Mouse (Mus musculus) embryonic facial prominence, embryonic 11.5 days (tissue): ENCODE results near the gene Gpr139. TPM values are rescaled to one million over a fixed set of nuclear protein-coding genes. Genes with fewer than 3 reads are reported as not detected.

Experiments used
- ATAC-seq: fragments of 200-750 bp; cut with Nextera tagmentation; replicated peaks from 2 replicates; pipeline ENCODE4 v1.8.0; 2017; ENCODE audit warnings: low read depth; ENCODE audit not compliant: insufficient number of reproducible peaks, low FRiP score, low TSS enrichment
- DNase-seq: peaks from one replicate; pipeline ENCODE4 v3.0.0-alpha.2; 2015; ENCODE audit warnings: low spot score
- H3K27ac ChIP-seq: fragments of 300-500 bp; sonication (generic); replicated peaks from 2 replicates; pipeline ENCODE4 v1.5.1; 2014; ENCODE audit warnings: mild to moderate bottlenecking, low read depth, low read length, control low read depth
- H3K27me3 ChIP-seq: fragments of 300-500 bp; sonication (generic); 2 replicates; pipeline ENCODE4 v1.6.1; 2014; ENCODE audit warnings: mild to moderate bottlenecking, low read length, moderate library complexity, mixed read lengths; ENCODE audit not compliant: control insufficient read depth, insufficient read depth
- H3K36me3 ChIP-seq: fragments of 300-500 bp; sonication (generic); replicated peaks from 2 replicates; pipeline ENCODE4 v1.6.1; 2014; ENCODE audit warnings: low read depth, mild to moderate bottlenecking, low read length, moderate library complexity, mixed read lengths; ENCODE audit not compliant: control insufficient read depth, insufficient read depth
- H3K4me1 ChIP-seq: fragments of 300-500 bp; sonication (generic); 2 replicates; pipeline ENCODE4 v1.6.1; 2014; ENCODE audit warnings: low read length, mixed read lengths; ENCODE audit not compliant: control insufficient read depth, insufficient read depth
- H3K4me2 ChIP-seq: fragments of 300-500 bp; sonication (generic); 2 replicates; pipeline ENCODE4 v1.6.1; 2014; ENCODE audit warnings: low read depth, mild to moderate bottlenecking, control low read depth, low read length, moderate library complexity
- H3K4me3 ChIP-seq: fragments of 300-500 bp; sonication (generic); 2 replicates; pipeline ENCODE4 v1.5.1; 2014; ENCODE audit warnings: low read depth, low read length, control low read depth
- H3K9ac ChIP-seq: fragments of 300-500 bp; sonication (generic); replicated peaks from 2 replicates; pipeline ENCODE4 v1.6.1; 2014; ENCODE audit warnings: mild to moderate bottlenecking, control low read depth, low read length
- H3K9me3 ChIP-seq: fragments of 300-500 bp; sonication (generic); replicated peaks from 2 replicates; pipeline ENCODE4 v1.6.1; 2016; ENCODE audit warnings: mild to moderate bottlenecking, low read length, inconsistent platforms, mixed read lengths; ENCODE audit not compliant: control insufficient read depth
- WGBS: fragments of 180-500 bp; shearing (Covaris S2); extraction: QIAGEN DNeasy Blood & Tissue Kit; methylation state at CpG from one replicate; pipeline ENCODE4 v1.1.7; 2014; 5-methylcytosine and 5-hydroxymethylcytosine counted together
- polyA plus RNA-seq: library from polyadenylated mRNA; unstranded; fragments of >200 nt; fragmentation: Nextera tagmentation; extraction: Ambion mirVana; gene quantifications from 2 replicates; pipeline ENCODE4 v1.2.1, GENCODE M21; 2014

Gpr139 gene
- polyA plus RNA-seq: 0.53 and 0.54 TPM in 2 replicates

DNA sequence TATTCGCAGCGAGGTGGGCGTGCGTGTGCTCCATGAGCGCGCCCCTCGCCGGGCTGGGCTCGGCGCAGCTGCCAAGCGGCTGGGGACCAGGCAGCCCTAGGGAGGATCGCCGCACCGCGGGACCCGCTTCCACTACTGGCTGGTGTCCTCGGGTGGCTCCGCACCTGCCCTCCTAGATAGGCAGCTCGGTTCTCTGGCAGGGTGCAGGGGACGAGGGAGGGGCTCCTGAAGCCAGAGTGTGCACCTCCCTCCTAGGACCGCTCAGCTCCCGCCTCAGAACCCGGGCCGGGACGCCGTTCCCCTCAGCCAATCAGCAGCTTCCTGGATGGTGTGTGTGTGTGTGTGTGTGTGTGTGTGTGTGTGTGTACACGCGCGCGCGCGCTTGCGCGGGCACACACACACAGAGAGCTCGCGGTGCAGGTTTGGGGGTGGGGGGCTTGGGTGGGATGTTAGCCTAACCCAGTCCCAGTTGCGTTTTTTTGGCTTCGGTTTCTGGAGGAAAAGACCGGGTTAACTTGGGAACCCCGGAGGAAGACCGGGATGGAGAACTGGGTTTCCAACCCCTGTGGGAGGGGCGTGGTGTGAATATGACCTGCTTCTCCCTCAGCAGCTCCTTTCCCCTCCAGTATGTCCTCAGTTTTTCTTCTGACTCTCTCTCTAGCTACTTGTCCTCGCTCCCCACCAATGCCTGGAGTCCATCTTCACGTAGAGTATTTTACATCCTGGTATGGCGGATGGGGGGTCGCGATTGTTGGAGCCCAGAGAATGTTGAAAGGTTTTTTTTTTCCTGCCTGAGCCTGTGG lies at the start of gene Gpr139:
Gpr139 (minus strand) TSS at position 263 of the 803 bp plus-strand sequence.
- peaks cover 31% of the 10 kb centered on the region for H3K27me3 ChIP-seq
- H3K4me3 ChIP-seq: peak within 1 kb of the TSS; percentile 46
- WGBS: under 1% methylated on average over 45 of the region's 47 CpGs
- no peak within 1 kb of the TSS for H3K27ac ChIP-seq
- peak within 1 kb of the TSS; percentile 88 for H3K4me2 ChIP-seq
- H3K4me1 ChIP-seq: no peaks in the 10 kb centered on the region
- no peaks in the 10 kb centered on the region for H3K9me3 ChIP-seq
- ATAC-seq (peak; percentile 90), DNase-seq (peak; percentile 58)
- H3K9ac ChIP-seq: peak within 1 kb of the TSS; percentile 18; the same call in 1 of the 2 replicates
- no peaks in the 10 kb centered on the region for H3K36me3 ChIP-seq

DNA sequence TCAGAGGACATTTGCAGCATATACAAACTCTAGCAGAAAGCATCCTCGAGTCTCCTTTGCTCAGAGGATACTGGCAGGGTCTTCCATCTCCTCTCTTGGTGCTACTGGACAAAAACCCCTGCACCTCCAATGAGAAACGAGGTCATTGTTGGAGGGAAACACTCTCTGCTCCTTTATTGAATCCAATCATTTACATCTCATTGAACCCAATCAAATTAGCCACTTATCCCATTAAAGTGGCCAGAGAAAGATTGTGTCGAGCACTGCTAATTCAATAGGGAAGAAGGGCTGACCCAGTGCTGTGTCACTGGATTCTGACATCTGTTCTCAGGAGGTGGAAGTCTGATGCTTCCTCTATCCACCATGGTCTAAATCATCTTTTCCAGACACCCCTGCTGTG lies 46.6 kb upstream of the Gpr139 start:
- no peaks in the 10 kb centered on the region for H3K9me3 ChIP-seq
- H3K4me1 ChIP-seq: no peaks in the 10 kb centered on the region
- DNase-seq: no peak
- no peak overlapping the region for H3K9ac ChIP-seq
- no peak overlapping the region for H3K27ac ChIP-seq
- H3K4me3 ChIP-seq: no peak overlapping the region
- no peaks in the 10 kb centered on the region for H3K27me3 ChIP-seq
- WGBS: 50% methylated on average over 3 of the region's 3 CpGs
- H3K4me2 ChIP-seq: no peak overlapping the region
- ATAC-seq: no peak
- no peaks in the 10 kb centered on the region for H3K36me3 ChIP-seq

DNA sequence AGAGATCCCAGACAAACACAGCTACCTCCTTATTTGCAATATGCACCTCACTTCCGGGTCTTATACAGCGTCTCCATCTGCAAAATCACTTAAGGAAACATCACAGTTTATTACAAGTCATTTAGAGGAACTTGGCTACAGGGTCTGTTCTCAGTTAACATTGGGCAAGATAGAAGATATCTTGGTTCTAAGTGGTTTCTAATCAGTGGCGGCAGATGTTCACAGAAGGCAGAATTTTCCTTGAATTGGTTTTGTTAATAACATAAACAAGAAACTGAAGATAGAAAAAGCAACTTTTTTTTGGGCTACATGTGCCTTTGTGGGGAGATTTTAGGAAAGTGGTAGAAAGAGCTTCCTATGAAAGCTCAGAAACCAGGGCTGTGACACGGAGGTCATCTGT lies 38.3 kb upstream of the Gpr139 start:
- 94% methylated on average over 4 of the region's 4 CpGs for WGBS
- no peak for DNase-seq
- Histone ChIP-seq H3K4me2 (no peak overlapping the region), H3K4me3 (no peak overlapping the region), H3K27ac (no peak overlapping the region), H3K4me1 (no peaks in the 10 kb centered on the region), H3K9me3 (no peaks in the 10 kb centered on the region), H3K9ac (no peak overlapping the region), H3K27me3 (no peaks in the 10 kb centered on the region), H3K36me3 (no peaks in the 10 kb centered on the region)
- no peak for ATAC-seq

DNA sequence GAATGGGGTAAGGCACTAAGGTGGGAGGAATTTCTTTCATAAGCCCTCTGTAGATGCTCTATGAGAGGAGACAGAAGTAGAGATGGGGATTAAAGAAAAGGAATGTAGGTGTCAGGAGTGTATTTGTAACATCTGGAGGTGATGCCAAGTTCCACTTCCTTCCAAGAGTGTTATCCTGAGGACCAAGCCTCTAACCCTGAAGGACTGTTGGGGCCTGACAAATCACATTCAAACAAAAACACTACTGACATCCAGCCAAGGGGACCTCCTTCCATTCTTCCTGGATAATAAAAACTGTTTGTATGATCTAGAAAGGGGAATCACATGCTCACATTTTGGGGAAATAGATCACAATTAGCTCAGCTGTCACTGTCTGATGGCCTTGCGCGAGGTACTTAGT lies 34.7 kb upstream of the Gpr139 start:
- no peak for ATAC-seq
- Histone ChIP-seq H3K4me1 (no peaks in the 10 kb centered on the region), H3K36me3 (no peaks in the 10 kb centered on the region), H3K9ac (no peak overlapping the region), H3K9me3 (no peaks in the 10 kb centered on the region), H3K27ac (no peak overlapping the region), H3K27me3 (no peaks in the 10 kb centered on the region), H3K4me2 (no peak overlapping the region), H3K4me3 (no peak overlapping the region)
- WGBS: 93% methylated on average over 2 of the region's 2 CpGs
- no peak for DNase-seq

DNA sequence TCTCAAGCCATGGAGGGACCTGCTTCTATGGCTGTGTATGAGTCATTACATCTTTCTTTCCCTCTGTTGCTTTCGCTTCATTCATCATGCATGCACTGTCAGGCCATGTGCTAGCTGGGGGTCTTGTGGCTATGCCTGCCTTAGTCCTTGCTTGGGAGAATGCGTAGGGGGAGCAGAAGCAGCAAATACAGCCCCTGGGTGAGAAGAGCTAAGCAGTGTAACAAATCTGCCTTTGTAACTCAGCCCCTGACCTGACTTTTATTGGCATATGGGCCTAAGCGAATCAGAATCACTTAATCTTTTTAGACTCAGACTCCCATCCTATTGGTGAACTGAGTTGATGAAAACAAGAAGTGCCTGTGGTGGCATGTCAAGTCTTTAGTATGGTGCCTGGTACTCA lies 22.8 kb upstream of the Gpr139 start:
- H3K4me3 ChIP-seq: no peak overlapping the region
- no peak overlapping the region for H3K27ac ChIP-seq
- ATAC-seq (no peak), DNase-seq (no peak)
- no peak overlapping the region for H3K4me2 ChIP-seq
- no peak overlapping the region for H3K9ac ChIP-seq
- 75% methylated on average over 3 of the region's 3 CpGs for WGBS
- H3K4me1 ChIP-seq: no peaks in the 10 kb centered on the region
- H3K9me3 ChIP-seq: no peaks in the 10 kb centered on the region
- H3K36me3 ChIP-seq: no peaks in the 10 kb centered on the region
- H3K27me3 ChIP-seq: no peaks in the 10 kb centered on the region

DNA sequence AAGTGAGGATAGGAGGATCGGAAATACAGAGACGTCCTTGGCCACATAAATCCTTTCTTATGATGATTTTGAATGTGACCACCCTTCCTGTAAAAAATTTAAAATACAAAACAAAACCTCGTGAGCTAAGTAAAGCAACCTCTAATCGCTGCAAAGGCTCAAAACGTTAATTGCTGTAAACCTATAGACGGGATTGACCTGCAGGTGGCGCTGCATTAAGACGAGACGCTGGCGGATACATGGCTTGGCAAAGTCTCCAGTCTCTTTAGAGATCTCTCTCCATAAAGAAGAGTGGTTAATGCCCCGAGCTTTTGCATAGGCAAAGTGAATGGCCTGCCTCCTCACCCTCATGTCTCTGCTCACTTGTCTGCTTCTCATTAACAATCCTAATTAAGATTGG lies 2.0 kb upstream of the Gpr139 start:
- Histone ChIP-seq H3K9ac (no peak overlapping the region), H3K9me3 (no peaks in the 10 kb centered on the region), H3K27me3 (peaks cover 31% of the 10 kb centered on the region), H3K4me1 (no peaks in the 10 kb centered on the region), H3K36me3 (no peaks in the 10 kb centered on the region), H3K27ac (no peak overlapping the region), H3K4me3 (no peak overlapping the region), H3K4me2 (no peak overlapping the region)
- ATAC-seq: no peak
- 13% methylated on average over 11 of the region's 11 CpGs for WGBS
- peak; percentile 58 for DNase-seq

DNA sequence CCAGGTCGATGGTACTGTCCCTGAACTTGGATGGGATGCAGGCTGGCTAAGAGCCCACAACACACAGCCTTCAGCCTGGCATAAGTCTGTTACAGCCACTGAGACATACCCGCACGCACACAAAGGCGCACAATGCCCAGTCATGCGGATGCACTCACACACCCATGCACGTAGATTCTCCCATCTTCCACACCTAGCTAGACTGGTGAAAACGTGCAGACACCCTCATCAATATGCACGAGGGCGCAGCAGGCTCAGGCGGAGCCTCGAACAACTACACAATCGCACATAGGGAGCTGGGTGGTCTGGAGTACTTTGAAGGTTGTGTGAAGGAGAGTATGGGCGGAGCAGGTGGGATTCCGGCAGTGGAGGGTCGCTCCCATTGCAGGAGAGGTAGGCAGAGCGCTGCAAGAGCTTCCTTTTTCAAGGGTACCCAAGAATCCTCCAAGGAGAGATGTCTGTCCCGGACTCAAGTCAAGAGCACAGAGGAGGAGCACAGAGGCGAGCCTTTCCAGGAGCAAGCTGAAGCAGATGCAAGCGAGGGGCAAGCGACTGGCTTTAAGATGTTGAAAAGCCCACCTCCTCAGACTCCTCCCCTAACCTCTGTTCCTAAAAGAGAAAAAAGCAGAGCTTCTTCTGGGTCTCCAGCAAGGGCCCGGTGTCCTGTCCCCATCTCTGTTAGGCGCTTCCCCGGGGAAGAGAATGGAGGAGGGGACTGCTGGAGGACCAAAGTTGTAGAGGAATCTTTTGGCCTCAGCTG lies 958 bp upstream of the Gpr139 start:
- ATAC-seq: no peak
- peaks cover 31% of the 10 kb centered on the region for H3K27me3 ChIP-seq
- H3K9me3 ChIP-seq: no peaks in the 10 kb centered on the region
- H3K27ac ChIP-seq: no peak overlapping the region
- 0 out of 2 replicates have a peak overlapping the region, but pooled peaks have one; percentile 4 for H3K9ac ChIP-seq
- 3% methylated on average over 23 of the region's 23 CpGs for WGBS
- DNase-seq: peak; percentile 3
- H3K4me3 ChIP-seq: peak overlapping the region; percentile 46
- H3K4me1 ChIP-seq: no peaks in the 10 kb centered on the region
- peak overlapping the region; percentile 88 for H3K4me2 ChIP-seq
- no peaks in the 10 kb centered on the region for H3K36me3 ChIP-seq

DNA sequence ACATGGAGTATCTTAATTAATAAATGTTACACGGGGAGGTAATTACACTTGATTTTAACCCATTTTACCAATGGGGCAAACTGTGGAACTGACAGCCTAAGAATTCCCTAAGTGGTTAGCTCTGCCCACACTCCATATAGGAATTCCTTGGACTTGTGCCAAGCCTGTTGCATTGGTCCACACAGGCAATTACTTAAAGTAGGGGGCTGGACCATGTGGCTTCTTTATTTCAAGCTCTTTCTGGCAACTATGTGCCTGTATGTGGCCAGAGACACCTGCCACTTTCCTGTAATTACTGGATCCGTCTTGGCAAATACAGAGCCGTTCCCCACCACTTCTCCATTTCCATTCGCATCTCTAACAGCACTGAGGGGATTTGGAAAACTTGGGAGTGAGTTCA lies 3.4 kb downstream of the Gpr139 start:
- no peaks in the 10 kb centered on the region for H3K9me3 ChIP-seq
- no peak overlapping the region for H3K9ac ChIP-seq
- no peaks in the 10 kb centered on the region for H3K4me1 ChIP-seq
- ATAC-seq (no peak), DNase-seq (peak; percentile 33)
- H3K4me2 ChIP-seq: no peak overlapping the region
- peaks cover 28% of the 10 kb centered on the region for H3K27me3 ChIP-seq
- H3K27ac ChIP-seq: no peak overlapping the region
- no peaks in the 10 kb centered on the region for H3K36me3 ChIP-seq
- H3K4me3 ChIP-seq: no peak overlapping the region
- WGBS: 62% methylated on average over 4 of the region's 4 CpGs
